Mouse (Mus musculus) kidney, embryonic 15.5 days (tissue): ENCODE results near the gene Brap. TPM values are rescaled to one million over a fixed set of nuclear protein-coding genes. Genes with fewer than 3 reads are reported as not detected.
"Not testable (repeated sequence)": the region's sequence is repeated elsewhere in the genome, so short reads cannot be mapped to it uniquely, and the experiment has no call there.

Experiments used
- ATAC-seq: fragments of 200-750 bp; cut with Nextera tagmentation; replicated peaks from 2 replicates; pipeline ENCODE4 v1.8.0; 2017; ENCODE audit warnings: moderate TSS enrichment; ENCODE audit not compliant: low FRiP score
- H3K27ac ChIP-seq: fragments of 300-500 bp; sonication (generic); 2 replicates; pipeline ENCODE4 v1.5.1; 2015; ENCODE audit warnings: mild to moderate bottlenecking, inconsistent platforms
- H3K27me3 ChIP-seq: fragments of 300-500 bp; sonication (generic); 2 replicates; pipeline ENCODE4 v1.6.1; 2015; ENCODE audit warnings: inconsistent platforms
- H3K36me3 ChIP-seq: fragments of 300-500 bp; sonication (generic); 2 replicates; pipeline ENCODE4 v1.6.1; 2015; ENCODE audit warnings: inconsistent platforms
- H3K4me1 ChIP-seq: fragments of 300-500 bp; sonication (generic); 2 replicates; pipeline ENCODE4 v1.6.1; 2015; ENCODE audit warnings: inconsistent platforms
- H3K4me2 ChIP-seq: fragments of 300-500 bp; sonication (generic); 2 replicates; pipeline ENCODE4 v1.6.1; 2015; ENCODE audit warnings: moderate library complexity, mild to moderate bottlenecking, inconsistent platforms
- H3K4me3 ChIP-seq: fragments of 300-500 bp; sonication (generic); replicated peaks from 2 replicates; pipeline ENCODE4 v1.5.1; 2015; ENCODE audit warnings: mild to moderate bottlenecking, inconsistent platforms
- H3K9ac ChIP-seq: fragments of 300-500 bp; sonication (generic); 2 replicates; pipeline ENCODE4 v1.6.1; 2015; ENCODE audit warnings: mild to moderate bottlenecking, inconsistent platforms
- H3K9me3 ChIP-seq: fragments of 300-500 bp; sonication (generic); replicated peaks from 2 replicates; pipeline ENCODE4 v1.6.1; 2016; ENCODE audit warnings: inconsistent platforms
- WGBS: fragments of 180-500 bp; shearing (Covaris S2); methylation state at CpG from one replicate; pipeline ENCODE4 v1.1.7; 2015; ENCODE audit warnings: mixed read lengths; 5-methylcytosine and 5-hydroxymethylcytosine counted together
- polyA plus RNA-seq: library from polyadenylated mRNA; unstranded; fragments of >200 nt; fragmentation: Nextera tagmentation; extraction: Ambion mirVana; gene quantifications from 2 replicates; pipeline ENCODE4 v1.2.1, GENCODE M21; 2015

Gene Brap
- polyA plus RNA-seq, 1 experiment from 2014 or later = 35.0 TPM

GRCm38 (mm10) chr5:121649134-121649533 is 11.2 kb upstream of the Brap start:
- Histone ChIP-seq H3K4me1 (no peaks in the 10 kb centered on the region), H3K27ac (no peak overlapping the region), H3K9ac (no peak overlapping the region), H3K27me3 (no peaks in the 10 kb centered on the region), H3K9me3 (no peaks in the 10 kb centered on the region), H3K4me3 (no peak overlapping the region), H3K4me2 (no peak overlapping the region), H3K36me3 (no peaks in the 10 kb centered on the region)
- no peak for ATAC-seq
- WGBS = 44% methylated on average over 7 of the region's 7 CpGs

GRCm38 (mm10) chr5:121654526-121654925 is 5.8 kb upstream of the Brap start:
- Histone ChIP-seq H3K36me3 (no peaks in the 10 kb centered on the region), H3K9ac (no peak overlapping the region), H3K4me2 (no peak overlapping the region), H3K4me3 (no peak overlapping the region), H3K27me3 (no peaks in the 10 kb centered on the region), H3K9me3 (no peaks in the 10 kb centered on the region), H3K27ac (no peak overlapping the region), H3K4me1 (peaks cover 1% of the 10 kb centered on the region; the same call in 1 of the 2 replicates)
- no peak for ATAC-seq
- WGBS = 78% methylated on average over 4 of the region's 4 CpGs

GRCm38 (mm10) chr5:121656866-121657265 is 3.5 kb upstream of the Brap start:
- not testable (repeated sequence) for H3K9me3 ChIP-seq, H3K27ac ChIP-seq, H3K4me3 ChIP-seq, H3K36me3 ChIP-seq, H3K4me2 ChIP-seq, H3K27me3 ChIP-seq, ATAC-seq, H3K9ac ChIP-seq
- 69% methylated on average over 6 of the region's 6 CpGs for WGBS
- peaks cover 14% of the 10 kb centered on the region for H3K4me1 ChIP-seq

- not testable (repeated sequence) for H3K9ac ChIP-seq, H3K27me3 ChIP-seq, H3K36me3 ChIP-seq, H3K4me2 ChIP-seq, H3K9me3 ChIP-seq, H3K4me3 ChIP-seq, H3K27ac ChIP-seq, ATAC-seq
- WGBS = 85% methylated on average over 6 of the region's 6 CpGs
- H3K4me1 ChIP-seq = peaks cover 17% of the 10 kb centered on the region
These were observed 2.7 kb upstream of the Brap start for GRCm38 (mm10) chr5:121657656-121658055.

- Histone ChIP-seq H3K27ac (peak overlapping the region; percentile 83), H3K36me3 (peaks cover 36% of the 10 kb centered on the region), H3K4me2 (peak overlapping the region; percentile 90), H3K27me3 (no peaks in the 10 kb centered on the region), H3K4me3 (peak overlapping the region; percentile 89), H3K9ac (peak overlapping the region; percentile 88), H3K4me1 (peaks cover 17% of the 10 kb centered on the region), H3K9me3 (no peaks in the 10 kb centered on the region)
- ATAC-seq = peak; percentile 24; the same call in 1 of the 2 replicates
- under 1% methylated on average over 25 of the region's 26 CpGs for WGBS
These were observed 513 bp downstream of the Brap start for GRCm38 (mm10) chr5:121660897-121661254.

- no peak for ATAC-seq
- Histone ChIP-seq H3K9me3 (no peaks in the 10 kb centered on the region), H3K4me3 (peak overlapping the region; percentile 89), H3K9ac (peak overlapping the region; percentile 88; the same call in 1 of the 2 replicates), H3K27me3 (no peaks in the 10 kb centered on the region), H3K4me2 (peak overlapping the region; percentile 90), H3K36me3 (peaks cover 42% of the 10 kb centered on the region), H3K4me1 (peaks cover 17% of the 10 kb centered on the region), H3K27ac (no peak overlapping the region)
- WGBS = 80% methylated on average over 5 of the region's 5 CpGs
These were observed 1.1 kb downstream of the Brap start for GRCm38 (mm10) chr5:121661494-121661893.

GRCm38 (mm10) chr5:121663456-121663855 is 3.1 kb downstream of the Brap start:
- Histone ChIP-seq H3K4me3 (no peak overlapping the region), H3K27ac (no peak overlapping the region), H3K9me3 (no peaks in the 10 kb centered on the region), H3K9ac (no peak overlapping the region), H3K4me1 (peaks cover 17% of the 10 kb centered on the region), H3K4me2 (no peak overlapping the region), H3K36me3 (peaks cover 60% of the 10 kb centered on the region), H3K27me3 (no peaks in the 10 kb centered on the region)
- 87% methylated on average over 8 of the region's 8 CpGs for WGBS
- no peak for ATAC-seq

- no peak overlapping the region for H3K4me2 ChIP-seq
- peaks cover 65% of the 10 kb centered on the region for H3K36me3 ChIP-seq
- H3K27ac ChIP-seq = no peak overlapping the region
- 90% methylated on average over 6 of the region's 6 CpGs for WGBS
- H3K9me3 ChIP-seq = no peaks in the 10 kb centered on the region
- H3K27me3 ChIP-seq = no peaks in the 10 kb centered on the region
- no peak overlapping the region for H3K4me3 ChIP-seq
- no peak for ATAC-seq
- H3K4me1 ChIP-seq = peaks cover 17% of the 10 kb centered on the region
- H3K9ac ChIP-seq = no peak overlapping the region
These were observed 3.7 kb downstream of the Brap start for GRCm38 (mm10) chr5:121664078-121664477.

GRCm38 (mm10) chr5:121664971-121665370 is 4.6 kb downstream of the Brap start:
- Histone ChIP-seq H3K9ac (no peak overlapping the region), H3K4me2 (no peak overlapping the region), H3K4me3 (no peak overlapping the region), H3K4me1 (peaks cover 12% of the 10 kb centered on the region), H3K27me3 (no peaks in the 10 kb centered on the region), H3K27ac (no peak overlapping the region), H3K9me3 (no peaks in the 10 kb centered on the region), H3K36me3 (peaks cover 72% of the 10 kb centered on the region)
- 94% methylated on average over 9 of the region's 9 CpGs for WGBS
- ATAC-seq = no peak

- Histone ChIP-seq H3K4me2 (no peak overlapping the region), H3K9me3 (no peaks in the 10 kb centered on the region), H3K27ac (no peak overlapping the region), H3K4me3 (no peak overlapping the region), H3K27me3 (no peaks in the 10 kb centered on the region), H3K4me1 (peaks cover 1% of the 10 kb centered on the region), H3K9ac (no peak overlapping the region), H3K36me3 (peaks cover 89% of the 10 kb centered on the region)
- no peak for ATAC-seq
- 86% methylated on average over 4 of the region's 4 CpGs for WGBS
These were observed 6.7 kb downstream of the Brap start for GRCm38 (mm10) chr5:121667067-121667466.

- H3K4me2 ChIP-seq = no peak overlapping the region
- H3K4me3 ChIP-seq = no peak overlapping the region
- no peak overlapping the region for H3K9ac ChIP-seq
- H3K9me3 ChIP-seq = no peaks in the 10 kb centered on the region
- peaks cover 91% of the 10 kb centered on the region for H3K36me3 ChIP-seq
- no peak overlapping the region for H3K27ac ChIP-seq
- H3K4me1 ChIP-seq = no peaks in the 10 kb centered on the region
- no peak for ATAC-seq
- H3K27me3 ChIP-seq = no peaks in the 10 kb centered on the region
- 80% methylated on average over 6 of the region's 6 CpGs for WGBS
These were observed 8.0 kb downstream of the Brap start for GRCm38 (mm10) chr5:121668411-121668810.

GRCm38 (mm10) chr5:121670412-121670811 is 10.0 kb downstream of the Brap start:
- 81% methylated on average over 3 of the region's 3 CpGs for WGBS
- Histone ChIP-seq H3K27ac (no peak overlapping the region), H3K9me3 (no peaks in the 10 kb centered on the region)

GRCm38 (mm10) chr5:121682250-121682649 is 21.9 kb downstream of the Brap start:
- H3K36me3 ChIP-seq = peaks cover 99% of the 10 kb centered on the region
- WGBS = 98% methylated on average over 2 of the region's 2 CpGs
- H3K4me2 ChIP-seq = no peak overlapping the region
- no peak overlapping the region for H3K4me3 ChIP-seq
- no peak for ATAC-seq
- H3K27me3 ChIP-seq = no peaks in the 10 kb centered on the region
- H3K9ac ChIP-seq = no peak overlapping the region
- no peak overlapping the region for H3K27ac ChIP-seq
- no peaks in the 10 kb centered on the region for H3K4me1 ChIP-seq
- H3K9me3 ChIP-seq = no peaks in the 10 kb centered on the region

More at GRCm38 (mm10) chr5:121670412-121670811, 10.0 kb downstream of the Brap start:
- no peak overlapping the region for H3K4me2 ChIP-seq
- no peak overlapping the region for H3K9ac ChIP-seq
- no peaks in the 10 kb centered on the region for H3K4me1 ChIP-seq
- peaks cover 88% of the 10 kb centered on the region for H3K36me3 ChIP-seq
- no peaks in the 10 kb centered on the region for H3K27me3 ChIP-seq
- no peak overlapping the region for H3K4me3 ChIP-seq
- ATAC-seq = no peak
